Mouse (Mus musculus) lung, adult 2 months (tissue): ENCODE data around the gene Fahd2a. TPM values are rescaled to one million over a fixed set of nuclear protein-coding genes. Genes with fewer than 3 reads are reported as not detected.

Experiments
- DNase-seq: peaks from one replicate; pipeline ENCODE4 v3.0.0; 2022
- H3K4me1 ChIP-seq: fragments of 200-500 bp; 2 replicates; pipeline ENCODE4 v1.6.1; 2011; ENCODE audit warnings: low read length; ENCODE audit not compliant: control insufficient read depth, insufficient read depth
- H3K4me3 ChIP-seq: fragments of 200-500 bp; replicated peaks from 2 replicates; pipeline ENCODE3; 2011; ENCODE audit warnings: low read depth, mild to moderate bottlenecking, control low read depth, low read length; ENCODE audit errors: extremely low read depth
- CTCF ChIP-seq: fragments of 200-500 bp; IDR thresholded peaks from 2 replicates; pipeline ENCODE4 v1.5.1; 2011; ENCODE audit warnings: mild to moderate bottlenecking, low read length, control low read depth; ENCODE audit not compliant: insufficient read depth
- POLR2A ChIP-seq: fragments of 200-500 bp; IDR thresholded peaks from 2 replicates; pipeline ENCODE4 v1.6.1; 2011; ENCODE audit warnings: low read depth, mild to moderate bottlenecking, control low read depth, low read length, borderline replicate concordance; ENCODE audit errors: extremely low read depth
- WGBS: fragments of 180-500 bp; shearing (Covaris S2); methylation state at CpG from one replicate; pipeline ENCODE4 v1.1.7; 2018; 5-methylcytosine and 5-hydroxymethylcytosine counted together
- polyA plus RNA-seq: library from polyadenylated mRNA; depleted of rRNA; stranded (reverse); fragments of >200 nt; gene quantifications from 2 replicates; pipeline ENCODE4 v1.2.3, GENCODE M21; 2012; rRNA removed

Gene Fahd2a
- polyA plus RNA-seq, 1 experiment, result 14.0 TPM

- TF ChIP-seq POLR2A, result no peak
- no peak for TF ChIP-seq CTCF
- 55% methylated on average over 3 of the region's 3 CpGs for WGBS
- Histone ChIP-seq H3K4me1 (no peaks in the 10 kb centered on the region), H3K4me3 (no peak overlapping the region)
- no peak for DNase-seq
Observed at GRCm38 (mm10) chr2:127391323-127391722, 53.0 kb downstream of the Fahd2a start.

DNA sequence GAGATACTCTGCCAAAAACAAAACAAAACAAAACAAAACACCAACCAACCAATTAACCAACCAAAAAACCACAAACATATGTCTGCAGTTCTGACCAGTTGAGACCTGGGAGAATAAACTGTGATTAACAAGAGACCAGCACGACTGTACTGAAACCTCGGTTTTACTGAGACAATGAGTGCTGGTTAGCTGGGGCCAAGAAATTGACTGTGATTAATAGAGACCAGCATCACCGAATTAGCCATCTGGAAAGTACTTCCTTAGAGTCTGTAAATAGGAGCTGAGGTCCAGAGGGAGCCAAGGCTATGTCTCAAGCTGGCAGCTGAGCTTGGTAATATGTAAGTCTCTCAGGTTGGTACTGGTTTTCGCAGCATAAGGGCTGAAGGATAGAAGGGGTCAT is 53.5 kb downstream of the Fahd2a start:
- TF ChIP-seq CTCF (no peak), POLR2A (no peak)
- 42% methylated on average over 4 of the region's 4 CpGs for WGBS
- no peaks in the 10 kb centered on the region for H3K4me1 ChIP-seq

DNA sequence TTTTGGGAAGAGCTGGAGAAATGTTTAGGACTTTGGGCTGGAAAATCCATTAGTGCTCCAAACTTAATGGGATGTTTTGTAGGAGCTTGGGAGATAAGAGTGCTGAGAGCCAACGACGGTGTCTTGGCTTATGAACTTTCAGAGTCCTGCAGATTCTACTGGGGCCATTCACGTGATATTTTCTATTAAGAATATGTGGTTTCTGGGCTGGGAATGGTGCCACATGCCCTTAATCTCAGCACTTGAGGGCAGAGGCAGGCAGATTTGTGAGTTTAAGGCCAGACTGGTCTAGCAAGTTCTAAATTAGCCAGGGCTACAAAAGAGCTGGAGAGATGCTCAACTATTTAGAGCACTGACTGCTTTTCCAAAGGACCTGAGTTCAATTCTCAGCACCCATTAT is 54.0 kb downstream of the Fahd2a start:
- DNase-seq, result no peak
- no peak overlapping the region for H3K4me3 ChIP-seq
- TF ChIP-seq CTCF (no peak), POLR2A (no peak)
- H3K4me1 ChIP-seq, result no peaks in the 10 kb centered on the region
- 45% methylated on average over 3 of the region's 3 CpGs for WGBS

More for the DNA sequence above, 53.5 kb downstream of the Fahd2a start:
- no peak for DNase-seq
- no peak overlapping the region for H3K4me3 ChIP-seq

GRCm38 (mm10) chr2:127387521-127387920 is 56.8 kb downstream of the Fahd2a start:
- DNase-seq, result no peak
- 46% methylated on average over 2 of the region's 2 CpGs for WGBS
- no peaks in the 10 kb centered on the region for H3K4me1 ChIP-seq
- TF ChIP-seq CTCF (no peak), POLR2A (no peak)
- H3K4me3 ChIP-seq, result no peak overlapping the region

Other genes starting within 250 kb of the Fahd2a start
- gene 1810024B03Rik, start 236.3 kb downstream of the Fahd2a start, polyA plus RNA-seq, result 1.2 and 1.6 TPM in 2 replicates
- 41.4 and 52.0 TPM in 2 replicates for gene Snrnp200, start 236.2 kb downstream of the Fahd2a start, polyA plus RNA-seq
- 46.7 and 67.3 TPM in 2 replicates for gene Ciao1, start 196.7 kb downstream of the Fahd2a start, polyA plus RNA-seq
- 74.4 and 86.6 TPM in 2 replicates for gene Tmem127, start 196.7 kb downstream of the Fahd2a start, polyA plus RNA-seq
- 28.9 and 29.3 TPM in 2 replicates for gene Stard7, start 174.3 kb downstream of the Fahd2a start, polyA plus RNA-seq
- gene Dusp2, start 108.4 kb downstream of the Fahd2a start, polyA plus RNA-seq, result 5.2 and 6.3 TPM in 2 replicates
- gene Astl, start 105.9 kb downstream of the Fahd2a start, polyA plus RNA-seq, result not detected in 2 replicates
- 0.48 and 0.51 TPM in 2 replicates for gene Adra2b, start 81.4 kb downstream of the Fahd2a start, polyA plus RNA-seq
- 0.15 and 0.29 TPM in 2 replicates for gene Gpat2, start 19.4 kb downstream of the Fahd2a start, polyA plus RNA-seq
- gene Kcnip3, start 77.5 kb upstream of the Fahd2a start, polyA plus RNA-seq, result 1.5 and 3.1 TPM in 2 replicates
- gene Prom2, start 96.9 kb upstream of the Fahd2a start, polyA plus RNA-seq, result 1.0 and 9.6 TPM in 2 replicates
- 1.7 and 2.9 TPM in 2 replicates for gene Zfp661, start 142.5 kb upstream of the Fahd2a start, polyA plus RNA-seq
- 32.0 and 37.8 TPM in 2 replicates for gene Mrps5, start 142.7 kb upstream of the Fahd2a start, polyA plus RNA-seq
- 8.7 and 10.9 TPM in 2 replicates for gene Mal, start 212.1 kb upstream of the Fahd2a start, polyA plus RNA-seq